Mouse (Mus musculus) liver, adult (tissue): Measurements from ENCODE around the gene Tas1r3.

Experiments used
- GATA4 ChIP-seq: IDR thresholded peaks from 2 replicates; pipeline ENCODE4 v1.6.1; 2014; ENCODE audit warnings: mild to moderate bottlenecking, low read length; ENCODE audit not compliant: insufficient replicate concordance

Gene Tas1r3

GRCm38 (mm10) chr4:155856071-155856470 is 7.1 kb downstream of the Tas1r3 start:
- TF ChIP-seq GATA4 = no peak

GRCm38 (mm10) chr4:155854991-155855390 is 8.2 kb downstream of the Tas1r3 start:
- no peak for TF ChIP-seq GATA4

- TF ChIP-seq GATA4 = no peak
Measured at GRCm38 (mm10) chr4:155853421-155853820, 9.7 kb downstream of the Tas1r3 start.

GRCm38 (mm10) chr4:155851951-155852411 is 11.2 kb downstream of the Tas1r3 start:
- no peak for TF ChIP-seq GATA4

GRCm38 (mm10) chr4:155851368-155851767 is 11.8 kb downstream of the Tas1r3 start:
- no peak for TF ChIP-seq GATA4

GRCm38 (mm10) chr4:155849792-155850451 is 13.2 kb downstream of the Tas1r3 start:
- no peak for TF ChIP-seq GATA4

- TF ChIP-seq GATA4 = no peak
Measured at GRCm38 (mm10) chr4:155849391-155849790, 13.8 kb downstream of the Tas1r3 start.

- TF ChIP-seq GATA4 = no peak
Measured at GRCm38 (mm10) chr4:155848434-155849095, 14.6 kb downstream of the Tas1r3 start.

GRCm38 (mm10) chr4:155847591-155848352 is 15.4 kb downstream of the Tas1r3 start:
- no peak for TF ChIP-seq GATA4

GRCm38 (mm10) chr4:155846871-155847578 is 16.1 kb downstream of the Tas1r3 start, which contains the start of gene Dvl1:
Dvl1 (plus strand) TSS chr4:155847402.
- no peak for TF ChIP-seq GATA4

GRCm38 (mm10) chr4:155843231-155843630 is 19.9 kb downstream of the Tas1r3 start:
- no peak for TF ChIP-seq GATA4

- no peak for TF ChIP-seq GATA4
Measured at GRCm38 (mm10) chr4:155841651-155842270, 21.4 kb downstream of the Tas1r3 start.

- TF ChIP-seq GATA4 = no peak
Measured at GRCm38 (mm10) chr4:155841003-155841454, 22.1 kb downstream of the Tas1r3 start.
